ENCODE assay signal across 34 mouse cellular contexts in genomic region chr3:51412457-51412856, GRCm38 (mm10). TPM values are rescaled to one million over a fixed set of nuclear protein-coding genes. Genes with fewer than 3 reads are reported as not detected.
DNase-seq lines count a peak whose midpoint lies in the region; ATAC-seq and TF ChIP-seq lines count a peak whose summit lies in the region.
"Had no signal": no experiment of that assay in that cellular context is flagged by ENCODE, and none has a peak within 500 bp of the region (broad histone marks: within the 10 kb centered on the region; RNA-seq: fewer than 3 reads in every experiment).

No protein-coding gene starts in this region.

- peak overlapping the region; percentile 98 for H3K27ac ChIP-seq in gastrocnemius, adult 2 months
- no peak overlapping the region for H3K27ac ChIP-seq in kidney, embryonic 15.5 days
- H3K27ac ChIP-seq: embryonic facial prominence, embryonic 12.5 days; forebrain, embryonic 10.5 days; forebrain, embryonic 15.5 days; hindbrain, embryonic 13.5 days; liver, embryonic 14.5 days; midbrain, embryonic 10.5 days; midbrain, embryonic 15.5 days; neural tube, embryonic 15.5 days had no signal

- intact Hi-C loops in gastrocnemius, adult 2 months (cut with DNase I) = no loop called here

- peaks cover 24% of the 10 kb centered on the region for H3K4me1 ChIP-seq in kidney, embryonic 15.5 days

- no peak for TF ChIP-seq CTCF in gastrocnemius, adult 2 months (IDR thresholded peaks at IDR 0.05)

- H3K9me3 ChIP-seq in kidney, embryonic 15.5 days (replicated peaks) = no peaks in the 10 kb centered on the region
- H3K9me3 ChIP-seq: embryonic facial prominence, embryonic 12.5 days; forebrain, embryonic 10.5 days; forebrain, embryonic 15.5 days; G1E; hindbrain, embryonic 13.5 days; midbrain, embryonic 10.5 days; midbrain, embryonic 15.5 days; neural tube, embryonic 15.5 days had no signal

- no peak overlapping the region for H3K9ac ChIP-seq in kidney, embryonic 15.5 days
- H3K9ac ChIP-seq: embryonic facial prominence, embryonic 12.5 days; forebrain, embryonic 15.5 days; hindbrain, embryonic 13.5 days; liver, embryonic 14.5 days; midbrain, embryonic 15.5 days; neural tube, embryonic 15.5 days had no signal

- WGBS in kidney, embryonic 15.5 days = 91% methylated on average over 7 of the region's 7 CpGs

- no peak overlapping the region for H3K4me3 ChIP-seq in gastrocnemius, adult 2 months
- no peak overlapping the region for H3K4me3 ChIP-seq in kidney, embryonic 15.5 days (replicated peaks)
- H3K4me3 ChIP-seq: embryonic facial prominence, embryonic 12.5 days; forebrain, embryonic 10.5 days; forebrain, embryonic 15.5 days; hindbrain, embryonic 13.5 days; midbrain, embryonic 10.5 days; midbrain, embryonic 15.5 days; neural tube, embryonic 15.5 days had no signal

- no peak for ATAC-seq in kidney, embryonic 15.5 days (replicated peaks; ENCODE audit: low FRiP score)
- ATAC-seq in megakaryocyte-erythroid progenitor cell, adult 5-6 weeks (replicated peaks; ENCODE audit: low FRiP score, low TSS enrichment, poor library complexity, severe bottlenecking) = no peak
- ATAC-seq: forebrain, embryonic 15.5 days; intestine, embryonic 16.5 days; midbrain, embryonic 15.5 days had no signal

- H3K27me3 ChIP-seq in kidney, embryonic 15.5 days = no peaks in the 10 kb centered on the region
- H3K27me3 ChIP-seq: embryonic facial prominence, embryonic 12.5 days; forebrain, embryonic 15.5 days; hindbrain, embryonic 13.5 days; midbrain, embryonic 15.5 days; neural tube, embryonic 15.5 days had no signal

- no peak overlapping the region for H3K4me2 ChIP-seq in kidney, embryonic 15.5 days
- H3K4me2 ChIP-seq: embryonic facial prominence, embryonic 12.5 days; forebrain, embryonic 15.5 days; heart, embryonic 11.5 days; hindbrain, embryonic 13.5 days; midbrain, embryonic 15.5 days; neural tube, embryonic 15.5 days had no signal

- H3K36me3 ChIP-seq in kidney, embryonic 15.5 days = no peaks in the 10 kb centered on the region
- H3K36me3 ChIP-seq: embryonic facial prominence, embryonic 12.5 days; forebrain, embryonic 10.5 days; forebrain, embryonic 15.5 days; hindbrain, embryonic 13.5 days; midbrain, embryonic 10.5 days; midbrain, embryonic 15.5 days; neural tube, embryonic 15.5 days had no signal

- peak; percentile 72 for DNase-seq in gastrocnemius, adult 2 months
- no peak for DNase-seq in gastrocnemius, postnatal 10 days
- DNase-seq in kidney, adult 8-10 months = peak; percentile 47 to 53
- DNase-seq in urinary bladder, postnatal 14 days (ENCODE audit: low spot score) = peak; percentile 25
- DNase-seq in urinary bladder, postnatal 10 days (ENCODE audit: low spot score) = no peak
- peak; percentile 58 for DNase-seq in yolk sac, embryonic 10.5 days (ENCODE audit: low spot score)
- DNase-seq: adrenal gland, postnatal 14 days; cerebellum, adult 11 months; cerebellum, adult 9-11 months; embryo, embryonic 11 days; heart, postnatal 4 days; liver; lung, adult 2 months; lung, postnatal 10 days; thymus, adult 18-20 months; thymus, postnatal 36 days had no signal

RNA-seq across cellular contexts. Expression of gene Naa15, which starts 2.5 kb away (rescaled TPM):
- 10 to 100 TPM; 44.5 to 50.0 TPM for total RNA-seq in gastrocnemius, adult 2 months (2021)
- total RNA-seq in gastrocnemius, postnatal 10 days (2021) = 10 to 100 TPM; 48.1 to 52.6 TPM
- polyA plus RNA-seq in kidney, embryonic 15.5 days (2015; fragmentation: Nextera tagmentation; extraction: Ambion mirVana) = 52.3 and 54.6 TPM in 2 replicates
- total RNA-seq in megakaryocyte-erythroid progenitor cell, adult 5-6 weeks (2014; fragmentation: Nextera tagmentation) = 116 and 129 TPM in 2 replicates
- 123 and 152 TPM in 2 replicates for total RNA-seq in megakaryocyte-erythroid progenitor cell, adult 5-6 weeks (2017)

RNA-seq across cellular contexts. Expression of gene Ndufc1, which starts 3.7 kb away (rescaled TPM):
- 1,000 to 10,000 TPM; 1,007 to 1,209 TPM for total RNA-seq in gastrocnemius, adult 2 months (2021)
- total RNA-seq in gastrocnemius, postnatal 10 days (2021) = 100 to 1,000 TPM; 828 to 975 TPM
- polyA plus RNA-seq in kidney, embryonic 15.5 days (2015; fragmentation: Nextera tagmentation; extraction: Ambion mirVana) = 771 and 842 TPM in 2 replicates
- total RNA-seq in megakaryocyte-erythroid progenitor cell, adult 5-6 weeks (2014; fragmentation: Nextera tagmentation) = 273 and 323 TPM in 2 replicates
- 64.5 and 116 TPM in 2 replicates for total RNA-seq in megakaryocyte-erythroid progenitor cell, adult 5-6 weeks (2017)

RNA-seq across cellular contexts. Expression of gene Mgarp, which starts 15.9 kb away (rescaled TPM):
- not detected for total RNA-seq in gastrocnemius, adult 2 months (2021)
- under 1 TPM; 0.43 to 0.63 TPM for total RNA-seq in gastrocnemius, postnatal 10 days (2021)
- polyA plus RNA-seq in kidney, embryonic 15.5 days (2015; fragmentation: Nextera tagmentation; extraction: Ambion mirVana) = 5.3 and 11.4 TPM in 2 replicates
- not detected in 2 replicates for total RNA-seq in megakaryocyte-erythroid progenitor cell, adult 5-6 weeks (2014; fragmentation: Nextera tagmentation)
- total RNA-seq in megakaryocyte-erythroid progenitor cell, adult 5-6 weeks (2017) = not detected in 2 replicates
- total RNA-seq: granulocyte monocyte progenitor cell, adult 5-6 weeks; layer of hippocampus, adult 18-20 months; layer of hippocampus, postnatal 10 days; left cerebral cortex, adult 18-20 months; left cerebral cortex, postnatal 14 days had no signal
- polyA plus RNA-seq: lung, adult 2 months had no signal

Comparison
In these comparisons a context has a peak if more than half of its experiments do, and no peak if none do; other contexts are left out.
1. DNase-seq: peak in gastrocnemius, adult 2 months (single experiment), kidney, adult 8-10 months (2 of 2), urinary bladder, postnatal 14 days (single experiment) and yolk sac, embryonic 10.5 days (single experiment); none in gastrocnemius, postnatal 10 days (single experiment) and urinary bladder, postnatal 10 days (single experiment).